Mouse (Mus musculus): ENCODE measurements around the gene Fam19a5.

Gene Fam19a5

GRCm38 (mm10) chr15:87590975-87591374 is 46.9 kb downstream of the Fam19a5 start:
- in situ Hi-C loops (cut with MboI; ENCODE audit: low sequenced_read_pairs), result no loop called here

- in situ Hi-C loops (cut with MboI; ENCODE audit: low sequenced_read_pairs), result no loop called here
These were observed 52.6 kb downstream of the Fam19a5 start for GRCm38 (mm10) chr15:87596731-87597130.

GRCm38 (mm10) chr15:87597149-87597548 is 53.0 kb downstream of the Fam19a5 start:
- in situ Hi-C loops (cut with MboI; ENCODE audit: low sequenced_read_pairs), result no loop called here

DNA sequence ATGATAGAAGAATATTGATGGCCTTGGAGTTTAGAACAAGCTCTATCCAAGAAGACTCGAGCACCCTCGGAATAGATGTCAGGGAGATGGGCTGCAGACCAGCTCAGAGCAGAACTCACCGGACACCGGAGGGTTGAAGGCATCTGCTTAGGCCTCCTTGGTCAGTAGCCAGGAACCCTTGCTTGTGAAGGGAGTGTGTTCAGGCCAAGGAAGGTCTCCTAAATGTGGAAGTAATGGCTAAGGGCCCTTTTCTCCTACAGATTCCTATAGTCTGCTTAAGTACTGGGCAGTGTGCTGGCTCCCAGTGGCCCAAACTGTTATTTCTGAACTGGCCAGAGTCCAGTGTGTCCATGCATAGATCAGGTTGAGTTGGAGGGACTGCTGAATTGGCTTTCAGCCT is 53.7 kb downstream of the Fam19a5 start:
- in situ Hi-C loops (cut with MboI; ENCODE audit: low sequenced_read_pairs), result no loop called here

DNA sequence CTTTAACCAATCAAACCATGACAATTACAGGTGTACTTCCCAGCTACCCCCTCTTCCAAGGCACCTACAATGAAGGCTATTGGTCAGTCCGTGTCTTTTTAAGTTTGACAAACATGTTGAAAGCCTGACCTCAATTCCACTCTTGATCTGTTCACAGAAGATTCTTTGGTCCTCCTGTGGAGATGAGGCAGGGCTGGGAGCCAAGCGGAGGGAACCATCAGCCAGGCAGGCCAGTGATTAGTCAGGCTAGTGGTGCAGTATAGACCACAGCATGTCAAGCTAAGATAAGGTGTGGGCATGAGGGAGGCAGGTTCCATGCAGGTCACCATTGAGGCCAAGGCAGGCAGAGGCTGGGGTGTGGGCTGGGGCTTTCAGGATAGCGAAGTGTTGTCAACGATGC is 54.5 kb downstream of the Fam19a5 start:
- in situ Hi-C loops (cut with MboI; ENCODE audit: low sequenced_read_pairs), result no loop called here

- in situ Hi-C loops (cut with MboI; ENCODE audit: low sequenced_read_pairs), result no loop called here
These were observed 59.2 kb downstream of the Fam19a5 start for GRCm38 (mm10) chr15:87603316-87603715.

- in situ Hi-C loops (cut with MboI; ENCODE audit: low sequenced_read_pairs), result no loop called here
These were observed 61.6 kb downstream of the Fam19a5 start for GRCm38 (mm10) chr15:87605504-87606280.

DNA sequence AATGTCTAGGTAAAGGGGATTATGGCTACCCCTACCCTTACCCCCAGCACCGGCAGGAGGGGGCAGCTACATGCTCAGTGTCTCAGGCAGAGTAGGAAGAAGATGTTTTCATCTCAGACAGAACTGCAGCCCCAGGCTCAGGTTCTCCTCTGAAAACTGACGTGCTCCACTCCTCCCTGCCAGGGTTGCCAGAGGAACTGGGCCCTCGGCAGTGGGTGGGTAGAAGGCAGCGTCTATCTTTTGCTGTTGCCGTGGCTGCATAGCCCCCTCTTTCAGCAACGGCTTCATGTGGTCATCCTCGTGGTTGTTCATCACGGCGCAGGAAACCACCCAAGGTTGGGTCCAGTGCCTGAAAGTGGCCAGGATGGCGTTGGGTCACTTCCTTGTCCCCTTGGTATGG is 62.6 kb downstream of the Fam19a5 start:
- in situ Hi-C loops (cut with MboI; ENCODE audit: low sequenced_read_pairs), result no loop called here

- in situ Hi-C loops (cut with MboI; ENCODE audit: low sequenced_read_pairs), result no loop called here
These were observed 65.1 kb downstream of the Fam19a5 start for GRCm38 (mm10) chr15:87609236-87609635.

DNA sequence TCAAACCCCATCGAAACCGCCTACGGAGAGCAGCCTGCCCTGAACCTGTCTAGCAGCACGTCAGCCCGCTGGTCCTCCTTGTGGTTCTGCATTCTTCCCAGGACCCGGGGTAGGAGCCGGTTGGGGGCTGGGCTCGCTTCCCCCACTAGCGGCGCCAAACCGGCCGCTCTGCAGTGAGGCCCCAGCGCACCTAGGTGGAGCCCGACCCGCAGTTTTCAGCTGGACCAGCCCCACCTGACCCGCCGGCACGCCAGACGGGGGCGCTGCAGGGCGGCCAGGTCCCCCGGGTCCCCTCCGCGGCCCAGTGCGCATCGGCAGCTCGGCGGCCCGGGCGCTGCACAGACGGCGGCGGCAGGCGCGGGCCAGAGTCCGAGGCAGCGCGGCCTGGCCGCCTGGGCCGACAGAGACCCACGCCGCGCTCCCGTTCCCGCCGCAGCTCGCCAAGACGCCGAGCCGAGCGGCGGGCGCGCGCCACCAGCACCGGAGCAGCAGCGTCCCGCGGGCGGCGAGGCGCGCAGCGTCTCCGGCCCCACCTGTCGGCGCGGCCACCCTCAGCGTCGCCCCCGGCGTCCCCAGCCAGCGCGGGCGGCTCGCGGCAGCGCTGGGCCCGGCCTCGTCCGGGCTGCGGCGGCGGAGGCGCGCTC is 80.0 kb downstream of the Fam19a5 start:
- in situ Hi-C loops (cut with MboI; ENCODE audit: low sequenced_read_pairs), result no loop called here

DNA sequence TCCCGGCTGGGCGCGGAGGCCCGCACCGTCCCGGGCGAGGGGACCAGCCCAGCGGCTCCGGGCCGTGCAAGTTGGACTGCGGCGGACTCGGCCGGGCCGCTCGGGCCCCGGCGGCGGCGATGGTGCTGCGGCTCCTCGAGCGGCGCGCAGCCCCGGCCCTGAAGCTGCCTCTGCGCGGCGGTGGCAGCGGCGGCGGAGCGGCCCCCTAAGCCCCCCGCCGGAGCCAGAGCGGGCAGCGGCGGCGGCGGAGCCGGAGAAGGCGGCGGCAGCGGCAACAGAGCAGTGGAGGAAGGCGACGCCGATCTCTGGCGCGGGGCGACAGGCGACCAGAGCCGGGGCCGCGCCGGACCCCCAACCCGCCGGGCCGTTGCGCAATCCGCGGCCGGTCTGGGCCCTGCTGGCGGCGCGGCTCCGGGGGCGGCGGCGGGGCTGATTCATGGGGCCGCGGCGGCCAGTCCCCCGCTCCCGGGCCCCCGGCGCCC is 80.6 kb downstream of the Fam19a5 start:
- in situ Hi-C loops (cut with MboI; ENCODE audit: low sequenced_read_pairs), result no loop called here

GRCm38 (mm10) chr15:87625236-87626023 is 81.3 kb downstream of the Fam19a5 start:
- in situ Hi-C loops (cut with MboI; ENCODE audit: low sequenced_read_pairs), result no loop called here

GRCm38 (mm10) chr15:87635272-87635671 is 91.2 kb downstream of the Fam19a5 start:
- in situ Hi-C loops (cut with MboI; ENCODE audit: low sequenced_read_pairs), result no loop called here

DNA sequence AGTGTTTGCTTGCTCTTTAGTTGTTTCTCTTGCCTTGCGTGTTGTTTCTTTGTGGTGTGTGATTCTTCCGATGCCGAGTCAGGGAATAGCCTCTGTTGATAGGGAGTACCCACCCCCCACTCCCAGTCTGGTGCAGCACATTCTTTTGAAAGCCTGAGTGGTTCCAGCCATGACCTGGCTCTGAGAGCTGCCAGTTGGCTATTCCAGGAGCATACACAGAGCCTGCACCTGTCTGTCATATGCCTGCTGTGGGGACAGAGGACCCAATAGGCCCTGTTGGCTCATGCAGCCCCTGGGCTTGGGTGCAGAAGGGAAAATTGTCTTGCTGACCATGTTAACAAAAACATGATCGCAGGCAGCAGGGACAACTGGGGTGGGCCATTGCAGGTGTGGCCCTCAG is 92.3 kb downstream of the Fam19a5 start:
- in situ Hi-C loops (cut with MboI; ENCODE audit: low sequenced_read_pairs), result no loop called here

DNA sequence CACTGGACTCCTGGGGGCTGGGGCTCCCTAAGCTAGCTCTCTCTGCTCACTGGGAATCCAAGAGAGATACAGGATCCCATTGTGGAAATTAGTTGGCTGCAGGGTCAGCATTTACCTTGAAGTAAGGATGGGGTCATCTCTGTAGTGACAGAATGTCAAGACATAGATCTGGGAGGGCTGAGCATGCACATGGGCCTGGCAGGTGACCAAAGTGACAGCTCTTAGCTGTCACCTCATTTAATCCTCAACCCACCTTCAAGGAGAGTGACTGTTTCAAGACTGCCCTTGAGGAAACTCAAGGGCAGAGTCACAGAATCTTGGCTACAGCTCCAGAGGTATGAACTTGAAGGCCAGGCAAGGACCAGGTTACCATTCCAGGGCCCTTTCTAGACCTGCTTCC is 93.1 kb downstream of the Fam19a5 start:
- in situ Hi-C loops (cut with MboI; ENCODE audit: low sequenced_read_pairs), result no loop called here

DNA sequence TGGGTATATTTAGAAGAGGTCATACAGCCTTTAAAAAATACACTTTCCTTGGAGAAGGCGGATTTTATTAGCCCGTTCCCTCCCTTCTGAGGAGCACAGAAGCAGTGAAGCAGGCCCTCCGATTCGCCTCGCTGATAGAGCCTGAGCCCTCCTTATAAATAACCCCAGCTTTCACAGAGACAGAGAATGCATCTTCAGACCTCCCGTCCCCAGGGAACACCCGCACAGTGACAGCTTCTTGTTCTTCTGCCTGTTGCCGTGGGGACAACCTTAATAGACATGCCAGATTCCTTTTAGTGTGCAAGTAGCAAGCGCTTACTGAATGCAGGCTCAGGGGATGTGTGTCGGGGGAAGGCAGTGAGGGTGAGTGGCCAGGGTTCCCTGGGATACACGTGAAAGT is 94.2 kb downstream of the Fam19a5 start:
- in situ Hi-C loops (cut with MboI; ENCODE audit: low sequenced_read_pairs), result no loop called here

DNA sequence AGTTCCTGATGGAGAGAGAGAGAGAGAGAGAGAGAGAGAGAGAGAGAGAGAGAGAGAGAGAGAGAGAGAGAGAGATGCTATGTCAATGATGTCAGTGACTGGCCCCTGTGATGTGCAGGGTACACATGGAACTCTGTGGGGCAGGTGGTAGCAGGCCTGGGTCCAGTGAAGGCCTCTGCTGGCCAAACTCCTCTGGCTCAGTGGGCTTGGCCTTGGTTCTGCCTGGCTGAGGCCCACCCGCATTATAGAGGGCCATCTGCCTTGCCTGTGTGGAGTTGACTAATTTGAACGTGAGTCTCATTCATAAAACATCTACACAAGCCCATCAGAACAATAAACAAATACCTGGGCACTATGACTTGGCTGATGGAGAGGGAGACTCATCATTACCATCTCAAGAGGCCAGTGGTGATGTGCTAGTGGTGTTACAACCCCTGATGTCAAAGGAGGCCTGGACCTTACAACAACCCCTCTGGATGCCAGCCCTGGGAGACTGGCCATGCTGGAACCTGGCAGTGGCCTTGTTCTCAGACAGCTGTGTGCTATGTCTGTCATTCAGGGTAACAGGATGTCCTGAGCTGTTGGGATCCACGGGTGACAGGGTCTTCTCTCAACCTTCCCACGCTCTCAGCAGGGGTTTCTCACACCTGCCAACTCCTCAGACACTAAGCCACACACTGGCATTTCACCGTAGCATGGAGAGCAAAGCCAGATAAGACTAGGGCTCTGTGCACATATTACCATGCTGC is 102.4 kb downstream of the Fam19a5 start:
- in situ Hi-C loops (cut with MboI; ENCODE audit: low sequenced_read_pairs), result no loop called here

DNA sequence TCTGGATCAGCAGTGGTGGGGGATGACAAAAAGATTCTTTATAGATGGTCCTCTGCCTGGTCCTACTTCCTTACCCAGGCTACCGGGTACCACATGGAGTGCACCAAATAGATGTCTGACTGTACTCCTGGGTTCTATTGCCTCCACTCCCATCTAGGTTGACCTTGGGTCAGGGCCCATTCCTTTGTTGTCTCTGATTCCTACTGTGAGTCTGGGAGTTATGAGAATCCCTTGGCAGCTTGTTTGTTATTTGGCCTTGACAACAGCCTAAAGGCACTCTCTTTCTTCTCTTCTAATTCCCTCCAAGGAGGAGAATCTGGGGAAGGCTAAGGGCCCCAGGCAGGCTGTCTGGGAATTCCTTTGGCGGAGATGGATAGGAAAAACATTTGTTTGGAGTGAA is 105.6 kb downstream of the Fam19a5 start:
- in situ Hi-C loops (cut with MboI; ENCODE audit: low sequenced_read_pairs), result no loop called here

GRCm38 (mm10) chr15:87654551-87654950 is 110.5 kb downstream of the Fam19a5 start:
- in situ Hi-C loops (cut with MboI; ENCODE audit: low sequenced_read_pairs), result no loop called here

DNA sequence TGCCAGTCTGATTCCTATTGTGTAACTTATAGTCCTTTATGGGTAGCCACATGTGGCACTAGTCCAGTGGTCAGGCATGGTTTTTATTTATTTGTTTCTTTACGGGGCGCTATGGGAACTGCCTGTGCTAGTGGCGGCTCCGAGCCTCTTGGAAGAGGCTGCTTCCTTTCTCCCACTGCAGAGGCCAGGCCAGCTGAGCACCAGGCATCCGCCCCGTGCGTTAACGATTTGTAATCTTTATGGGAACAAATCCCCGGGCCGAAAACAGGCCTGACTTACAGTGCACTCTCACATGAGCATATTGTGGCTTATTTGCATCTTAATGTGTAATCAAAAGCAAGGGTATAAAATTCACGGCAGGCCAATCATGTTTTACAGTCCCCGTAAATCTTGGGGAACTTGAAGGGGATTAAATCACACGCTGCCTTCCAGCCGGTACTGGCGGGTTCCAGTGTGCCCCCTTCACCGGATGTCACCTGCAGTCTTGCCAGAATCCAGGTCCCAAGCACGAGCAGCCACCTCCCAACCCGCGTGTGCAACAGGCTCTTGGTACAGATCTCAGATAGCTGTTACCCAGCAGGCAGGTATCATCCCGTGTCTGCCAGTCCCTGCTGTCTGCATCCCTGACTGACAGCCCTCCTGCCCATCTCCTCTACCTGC is 112.5 kb downstream of the Fam19a5 start:
- in situ Hi-C loops (cut with MboI; ENCODE audit: low sequenced_read_pairs), result no loop called here
